Mouse (Mus musculus): Measurements from ENCODE around the gene Chl1.

- TF ChIP-seq POLR2A (IDR thresholded peaks at IDR 0.05; ENCODE audit: extremely low read depth, insufficient read depth, low read length) (no peak), CTCF (IDR thresholded peaks at IDR 0.05; ENCODE audit: extremely low read depth, insufficient read depth, low read length) (peak; percentile 79)
These were observed 172.6 kb downstream of the Chl1 start for GRCm38 (mm10) chr6:103682854-103683574.
